Mouse (Mus musculus): ENCODE results near the gene Cdca3.

Gene Cdca3

DNA sequence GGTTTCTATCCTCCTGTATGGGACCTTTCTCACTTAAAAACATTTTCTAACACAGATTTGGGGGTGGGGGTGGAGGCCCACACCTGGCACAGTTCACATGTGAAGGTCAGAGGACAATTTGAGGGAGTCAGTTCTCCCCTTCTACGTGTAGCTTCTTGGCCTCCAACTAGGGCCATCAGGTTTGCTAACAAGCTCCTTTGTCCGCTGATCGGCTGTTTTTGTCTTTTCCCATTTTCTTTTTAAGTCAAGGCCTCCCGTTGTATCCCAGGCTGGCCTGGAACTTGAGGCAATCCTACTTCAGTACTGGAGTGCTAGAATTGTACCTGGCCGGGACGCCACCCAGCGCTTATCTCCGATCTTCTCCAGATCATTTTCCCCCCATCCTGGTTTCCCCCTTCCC, 2.3 kb downstream of the Cdca3 start:
- no peak for DNase-seq (ENCODE audit: low spot score in 2 of 2)

GRCm38 (mm10) chr6:124834512-124835081, 5.2 kb downstream of the Cdca3 start:
- no peak for DNase-seq (ENCODE audit: low spot score in 2 of 2)

- no peak for DNase-seq (ENCODE audit: low spot score in 2 of 2)
These were observed 6.2 kb downstream of the Cdca3 start for GRCm38 (mm10) chr6:124835531-124835930.

- DNase-seq (ENCODE audit: low spot score in 2 of 2), result no peak
These were observed 7.1 kb downstream of the Cdca3 start for GRCm38 (mm10) chr6:124836411-124836810.

DNA sequence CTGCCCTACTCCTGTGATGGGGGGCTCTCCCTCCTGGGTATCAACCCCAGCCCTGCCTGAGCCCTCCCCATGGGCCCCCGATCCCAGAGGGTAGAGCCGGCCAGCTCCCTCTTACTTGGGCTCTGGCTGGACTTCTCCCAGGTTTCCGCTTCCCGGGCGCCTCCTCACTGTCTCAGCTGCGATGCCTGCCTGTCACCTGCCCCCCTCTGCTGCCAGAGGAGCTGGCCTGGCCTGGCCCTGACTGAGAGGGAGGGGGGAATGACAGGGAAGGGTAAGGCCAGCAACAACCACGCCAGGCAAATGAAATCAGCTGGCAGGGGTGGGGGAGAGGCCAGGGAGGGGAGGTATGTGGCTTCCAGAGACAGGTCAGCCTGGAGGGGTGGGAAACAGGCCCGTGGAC, 10.5 kb downstream of the Cdca3 start:
- DNase-seq (ENCODE audit: low spot score in 2 of 2), result no peak

DNA sequence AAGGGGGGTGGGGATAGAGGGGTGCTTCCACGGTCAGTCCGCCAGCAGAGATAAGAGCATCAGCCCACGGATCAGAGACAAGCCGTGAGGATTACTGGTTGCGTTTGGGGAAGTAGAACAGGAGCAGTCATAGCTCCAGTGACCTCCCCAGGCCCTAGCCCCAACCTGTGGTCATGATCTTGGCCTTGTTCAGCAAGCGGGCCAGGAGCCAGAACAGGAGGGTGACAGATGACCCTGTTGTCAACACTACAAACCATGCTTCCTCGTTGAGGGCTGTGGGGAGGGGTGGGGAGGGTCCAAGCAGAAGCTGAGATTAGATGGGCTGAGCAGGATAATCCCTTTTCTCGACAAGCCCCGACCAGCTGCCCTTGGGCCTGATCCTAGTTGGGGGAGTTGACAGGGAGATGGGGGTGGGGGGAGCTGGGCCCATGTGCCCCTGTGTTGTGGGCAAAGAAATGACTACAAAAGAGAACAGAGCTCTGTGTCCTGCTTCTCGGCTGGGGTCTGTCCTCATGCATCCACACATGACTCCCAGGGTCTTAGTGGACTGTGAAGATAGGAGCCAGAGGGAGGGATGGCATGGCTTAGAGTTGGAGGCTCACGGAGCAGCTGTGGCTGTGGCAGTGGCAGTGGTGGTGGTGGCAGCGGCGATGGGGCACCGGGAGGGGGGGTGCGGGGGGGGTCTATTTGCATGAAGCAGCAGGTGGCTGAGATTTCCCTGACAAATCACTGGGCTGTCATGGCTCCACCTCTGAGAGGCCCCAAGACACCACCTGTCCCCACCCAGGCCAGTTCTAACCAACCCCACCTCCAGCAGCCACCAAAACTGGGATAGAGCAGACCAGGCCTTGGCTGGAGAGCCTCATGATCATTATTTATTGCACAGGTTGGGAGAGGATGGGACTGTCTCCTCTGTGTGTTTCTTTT, 11.2 kb downstream of the Cdca3 start, which contains the start of gene Gnb3:
TSS of gene Gnb3 (minus strand) at position 35 of the 927 bp plus-strand sequence.
- peak; percentile 40 to 43 for DNase-seq (ENCODE audit: low spot score in 2 of 2)

DNA sequence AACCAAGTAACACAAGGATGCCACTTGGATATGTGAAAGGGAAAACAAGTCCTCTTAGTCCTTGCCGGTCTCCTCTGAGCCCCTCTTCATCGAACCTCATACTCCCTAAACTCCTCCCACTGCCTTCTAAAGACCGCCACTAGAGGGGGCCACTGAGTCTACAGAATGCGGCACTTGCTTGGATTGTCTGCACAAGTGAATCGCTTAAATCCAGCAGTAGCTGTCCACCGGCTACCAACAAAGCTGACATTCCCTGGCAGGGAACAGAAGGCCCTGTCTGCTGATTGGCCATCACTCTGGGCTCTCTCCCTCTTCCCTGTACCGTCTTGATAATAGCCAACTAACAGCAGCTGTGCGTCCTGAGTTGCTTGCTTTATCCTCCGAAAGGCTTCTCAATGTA, 18.0 kb downstream of the Cdca3 start:
- peak; percentile 76 to 84 for DNase-seq (ENCODE audit: low spot score in 2 of 2)

DNA sequence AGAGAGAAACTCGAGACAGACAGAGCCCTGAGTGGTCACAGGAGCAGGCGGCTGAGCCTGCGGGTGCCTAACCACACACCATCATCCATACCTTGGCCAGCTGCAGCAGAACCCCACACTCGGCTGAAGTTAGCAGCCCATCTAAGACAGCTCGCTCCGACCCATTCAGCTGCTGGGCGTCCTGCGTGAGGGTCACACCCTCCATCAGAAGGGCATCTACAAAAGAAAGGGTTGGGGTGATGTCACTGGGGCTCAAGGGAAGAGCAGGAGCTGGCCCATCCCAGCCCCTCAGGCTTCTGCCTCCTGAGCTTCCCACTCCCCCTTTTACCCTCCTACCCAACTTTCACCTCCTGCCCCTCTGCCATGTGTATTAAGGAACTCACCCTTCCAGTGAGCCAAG, 21.2 kb downstream of the Cdca3 start:
- DNase-seq (ENCODE audit: low spot score in 2 of 2), result no peak

GRCm38 (mm10) chr6:124854647-124855046, 25.3 kb downstream of the Cdca3 start:
- DNase-seq (ENCODE audit: low spot score in 2 of 2), result no peak

- DNase-seq (ENCODE audit: low spot score in 2 of 2), result no peak
These were observed 27.0 kb downstream of the Cdca3 start for GRCm38 (mm10) chr6:124856321-124856720.

DNA sequence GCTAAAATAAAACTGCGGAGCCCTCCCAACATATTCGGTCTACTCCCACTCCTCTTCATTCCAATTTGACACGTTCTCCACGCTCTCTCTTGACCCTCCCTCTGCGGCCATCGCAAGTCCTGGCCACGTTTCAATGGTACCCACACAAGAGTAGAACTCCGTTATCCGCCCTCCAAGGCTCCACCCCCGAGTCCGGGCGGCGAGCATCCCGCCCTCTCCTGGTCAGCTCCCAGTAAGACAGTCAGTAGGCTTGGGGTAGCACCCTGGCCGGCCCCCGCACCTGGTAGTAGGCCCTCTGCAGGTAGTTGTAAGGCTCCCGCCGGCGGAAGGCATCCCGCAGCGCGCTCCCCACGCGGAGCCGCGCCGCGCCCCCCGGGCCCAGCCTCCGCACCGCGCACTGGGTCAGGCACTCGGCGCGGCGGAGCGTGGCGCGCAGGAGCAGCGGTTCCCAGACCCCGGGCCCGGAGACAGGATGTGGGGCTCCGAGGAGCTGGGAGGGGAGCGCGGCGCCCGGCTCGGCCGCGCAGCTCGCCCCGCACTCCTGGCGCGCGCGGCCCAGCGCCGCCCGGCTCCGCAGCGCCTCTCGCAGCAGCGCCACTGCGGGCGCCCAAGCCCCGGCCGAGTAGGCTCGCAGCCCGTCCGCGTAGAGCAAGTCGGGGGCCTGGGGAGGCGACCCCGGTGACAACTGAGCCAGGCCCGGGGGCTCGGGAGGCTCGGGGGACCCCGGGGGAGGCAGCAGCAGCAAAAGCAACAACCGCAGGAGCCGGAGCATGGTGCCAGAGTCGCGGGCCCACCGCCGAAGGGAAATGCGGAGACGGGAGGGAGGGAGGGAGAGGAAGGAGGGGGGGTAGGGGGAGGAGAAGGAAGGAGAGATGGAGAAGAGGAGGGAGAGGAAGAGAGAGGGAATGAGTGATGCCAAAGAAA, 27.8 kb downstream of the Cdca3 start, which contains the start of gene P3h3:
TSS of gene P3h3 (minus strand) at position 837 of the 924 bp plus-strand sequence.
- DNase-seq (ENCODE audit: low spot score in 2 of 2), result peak; percentile 68 to 70

DNA sequence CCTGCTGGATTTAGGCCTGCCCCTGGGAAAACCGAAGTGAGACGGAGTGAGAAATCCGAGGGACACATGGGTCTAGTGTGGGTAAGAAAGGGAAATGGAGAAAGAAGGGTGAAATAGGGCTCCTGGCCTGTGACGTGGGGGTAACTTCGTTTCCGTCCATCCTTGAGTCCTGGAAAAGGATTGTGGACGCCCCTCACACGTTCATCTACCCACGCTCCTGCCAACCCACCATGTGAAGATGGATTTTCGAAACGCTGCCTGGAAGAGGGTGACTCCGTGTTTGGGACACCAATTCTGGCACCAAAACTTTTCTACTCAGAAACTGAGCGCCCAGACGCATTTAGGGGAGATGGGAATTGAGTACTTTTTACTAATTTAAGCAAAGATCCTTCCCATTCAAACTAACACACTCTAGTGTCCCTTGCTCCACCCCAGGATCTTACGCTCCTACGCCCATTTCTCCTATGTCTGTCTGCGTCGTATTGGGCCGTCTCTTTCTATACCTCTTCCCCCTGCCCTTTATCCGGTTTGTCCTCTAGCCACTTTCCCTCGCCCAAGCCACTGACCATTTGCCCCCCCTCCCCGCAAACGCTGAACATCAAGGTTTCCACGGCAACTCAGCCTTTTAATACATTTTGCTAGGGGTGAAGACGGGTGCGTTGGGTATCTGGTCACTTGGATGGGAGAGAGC, 28.6 kb downstream of the Cdca3 start:
- DNase-seq (ENCODE audit: low spot score in 2 of 2), result no peak

DNA sequence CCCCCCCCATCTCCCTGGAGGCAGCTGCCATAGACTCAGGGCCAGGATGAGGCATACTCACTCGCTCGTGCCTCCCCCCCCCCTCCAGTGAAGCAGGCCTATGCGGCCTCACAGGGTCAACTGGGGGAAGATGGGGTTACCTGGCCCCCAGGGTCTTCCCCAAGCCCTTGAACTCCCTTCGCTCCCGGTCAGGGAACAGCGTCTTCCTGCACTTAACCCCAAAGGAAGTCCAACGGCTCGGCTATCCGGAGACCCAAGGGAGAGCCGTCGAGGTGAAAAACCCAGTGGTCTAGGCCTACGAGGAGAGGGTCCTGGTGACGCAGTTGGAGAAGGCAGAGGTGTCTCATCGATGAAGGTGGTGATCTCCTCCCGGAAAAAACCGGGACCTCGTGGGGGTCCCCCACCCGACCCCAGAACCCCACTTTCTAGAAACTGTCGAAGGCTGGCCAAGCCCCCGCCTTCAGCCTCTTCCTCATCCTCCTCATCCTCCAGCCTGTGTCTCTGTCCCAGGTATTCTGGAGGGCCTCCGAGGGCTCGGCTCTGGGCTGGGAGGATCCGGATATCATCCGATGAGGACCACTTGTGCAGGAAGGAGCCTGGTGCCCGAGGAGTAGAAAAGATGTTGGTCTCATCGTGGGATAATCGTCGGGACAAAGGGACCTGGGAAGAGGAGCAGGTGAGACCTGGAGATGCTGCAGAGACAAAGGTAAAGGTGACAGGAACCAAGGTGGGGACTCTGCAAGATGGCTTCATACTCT, 29.4 kb downstream of the Cdca3 start:
- no peak for DNase-seq (ENCODE audit: low spot score in 2 of 2)

GRCm38 (mm10) chr6:124859725-124860124, 30.4 kb downstream of the Cdca3 start:
- DNase-seq (ENCODE audit: low spot score in 2 of 2), result peak; percentile 71 to 73

DNA sequence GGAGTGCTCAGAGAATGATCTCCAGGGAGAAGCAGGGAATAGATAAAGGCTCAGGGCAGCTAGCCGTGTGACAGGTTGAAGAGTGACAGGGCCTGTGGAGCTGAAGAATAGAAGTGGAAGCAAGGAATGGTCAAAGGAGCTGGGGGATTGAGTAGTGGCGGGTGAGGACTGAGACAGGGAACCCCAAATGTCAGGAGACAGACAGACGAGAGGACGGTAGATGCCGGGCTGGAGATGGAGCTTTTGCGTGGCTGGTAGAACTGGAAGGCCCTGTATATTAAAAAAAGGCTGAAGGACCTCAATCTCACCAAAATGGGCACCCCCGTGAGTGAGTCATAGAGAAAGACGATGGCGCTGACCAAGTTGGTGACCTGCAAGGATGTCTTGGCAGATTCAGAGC, 31.2 kb downstream of the Cdca3 start:
- no peak for DNase-seq (ENCODE audit: low spot score in 2 of 2)

GRCm38 (mm10) chr6:124861266-124861665, 31.9 kb downstream of the Cdca3 start:
- no peak for DNase-seq (ENCODE audit: low spot score in 2 of 2)

- no peak for DNase-seq (ENCODE audit: low spot score in 2 of 2)
These were observed 32.5 kb downstream of the Cdca3 start for GRCm38 (mm10) chr6:124861802-124862201.

DNA sequence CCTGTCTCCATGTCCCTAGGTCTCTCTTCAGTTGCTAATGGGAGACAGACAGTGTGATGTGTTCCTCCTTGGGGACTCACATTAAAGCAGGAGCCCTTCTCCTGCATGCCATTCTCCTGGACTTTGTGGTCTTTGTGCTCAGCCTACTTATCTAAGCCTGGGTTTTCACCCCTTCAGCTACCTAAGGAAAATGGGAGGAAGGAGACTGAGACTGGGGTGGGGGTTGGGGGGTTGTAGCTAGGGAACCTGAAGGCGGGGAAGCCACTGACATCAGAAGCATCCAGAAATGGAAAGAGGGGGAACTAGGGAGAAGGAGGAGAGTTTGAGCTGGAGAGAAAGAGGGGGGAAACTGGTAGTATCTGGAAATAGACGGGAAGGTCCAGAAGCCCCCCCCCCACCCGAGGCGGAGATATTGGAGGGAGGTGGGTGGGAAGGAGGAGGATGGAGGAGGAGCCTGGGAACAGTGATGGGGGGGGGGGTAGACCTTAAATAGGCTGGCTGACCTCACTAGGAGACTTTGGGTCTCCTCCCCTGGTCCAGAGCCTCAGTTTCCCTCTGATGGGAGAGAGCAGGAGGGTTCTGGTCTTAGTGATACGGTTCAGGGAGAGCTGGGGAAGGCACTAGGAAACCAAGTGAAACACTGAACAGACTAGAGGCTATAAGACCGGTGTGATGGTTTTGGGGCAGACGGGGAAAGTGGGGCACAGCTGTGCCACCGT, 33.2 kb downstream of the Cdca3 start:
- no peak for DNase-seq (ENCODE audit: low spot score in 2 of 2)

DNA sequence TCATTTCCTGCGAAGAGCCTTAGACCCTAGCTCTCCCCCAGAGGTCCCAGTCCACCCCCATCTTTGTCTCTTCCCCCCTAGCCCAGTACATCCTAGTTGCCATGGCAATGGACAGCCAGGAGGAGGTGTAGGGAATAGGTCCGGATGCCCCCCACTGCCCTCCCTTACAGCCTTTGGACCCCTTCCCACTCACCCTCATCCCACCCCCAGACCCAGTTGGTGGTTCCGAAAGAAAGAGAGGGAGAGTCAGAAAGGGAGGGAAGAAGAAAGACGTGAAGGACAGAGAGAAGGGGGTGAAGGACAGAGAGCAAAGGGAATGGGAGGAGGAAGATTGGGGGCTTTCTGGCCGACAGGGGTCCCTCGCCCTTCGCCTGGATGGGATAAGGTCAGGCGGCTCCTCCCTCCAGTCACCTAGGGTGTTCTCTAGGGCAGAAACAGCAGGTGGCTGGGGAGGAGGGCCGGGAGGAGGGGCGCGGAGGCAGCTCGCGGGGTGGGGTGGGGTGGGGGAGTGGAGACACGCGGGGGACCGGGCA, 33.8 kb downstream of the Cdca3 start:
- no peak for DNase-seq (ENCODE audit: low spot score in 2 of 2)
